Mouse (Mus musculus): ENCODE measurements at regions not wholly inside any gene's neighbourhood (a gene's known extent, or its start where the extent isn't known, plus 50 kb on each side); places are given as distances from the start of the nearest gene placed in this dataset.

- TF ChIP-seq CTCF (IDR thresholded peaks at IDR 0.05) (no peak), POLR2A (IDR thresholded peaks at IDR 0.05; ENCODE audit: insufficient read depth, low read depth, low read length) (no peak)
Measured at GRCm38 (mm10) chr6:111913771-111914405, 359.7 kb upstream of the Lmcd1 start.

Measured in heart, adult 2 months (tissue).